Mouse (Mus musculus) CH12.LX (cell line): ENCODE data around the gene Cnih1. TPM values are rescaled to one million over a fixed set of nuclear protein-coding genes. Genes with fewer than 3 reads are reported as not detected.
A peak's percentile ranks its signal among the peaks of the same experiment; 100 is the strongest.

Source experiments
- DNase-seq: peaks from one replicate; pipeline ENCODE4 v3.0.0-alpha.2; 2013; ENCODE audit errors: extremely low read depth
- H3K27ac ChIP-seq: 2 replicates; pipeline ENCODE4 v1.5.1; 2012; ENCODE audit warnings: low read depth, mild to moderate bottlenecking, control low read depth, moderate library complexity; ENCODE audit not compliant: insufficient read depth
- H3K27me3 ChIP-seq: replicated peaks from 2 replicates; pipeline ENCODE3; 2012; ENCODE audit warnings: inconsistent platforms
- H3K36me3 ChIP-seq, 2 experiments: replicated peaks in 1 of 2; 2 replicates each; pipeline versions ENCODE3 to v1.6.1; 2012; ENCODE audit warnings: inconsistent platforms in 1 of 2, low read length in 1 of 2, mild to moderate bottlenecking in 1 of 2, mixed read lengths in 1 of 2, moderate library complexity in 1 of 2; ENCODE audit not compliant: control insufficient read depth in 1 of 2, insufficient read depth in 1 of 2
- H3K4me1 ChIP-seq, 2 experiments: 2 replicates each; pipeline ENCODE4 v1.6.1; 2012; ENCODE audit warnings: inconsistent platforms in 1 of 2, moderate library complexity in 1 of 2; ENCODE audit not compliant: insufficient read depth in 2 of 2, control insufficient read depth in 1 of 2
- H3K4me2 ChIP-seq: 2 replicates; pipeline ENCODE4 v1.6.1; 2012; ENCODE audit warnings: low read depth, mild to moderate bottlenecking, control low read depth; ENCODE audit not compliant: poor library complexity, insufficient read depth, severe bottlenecking
- H3K4me3 ChIP-seq, 3 experiments: fragments of 150-350 bp in 1 of 3; sonication (generic) in 1 of 3; replicated peaks in 1 of 3; 2 replicates each; pipeline versions ENCODE3 to v1.5.1; 2011 to 2012; ENCODE audit warnings: low read depth in 2 of 3, low read length in 2 of 3, mild to moderate bottlenecking in 2 of 3, moderate library complexity in 2 of 3, control low read depth in 1 of 3, improper control_type of control experiment in 1 of 3, inconsistent platforms in 1 of 3, mixed read lengths in 1 of 3; ENCODE audit not compliant: poor library complexity in 1 of 3
- H3K79me2 ChIP-seq: replicated peaks from 2 replicates; pipeline ENCODE4 v1.6.1; 2012; ENCODE audit warnings: mild to moderate bottlenecking, moderate library complexity; ENCODE audit not compliant: control insufficient read depth, poor library complexity, insufficient read depth, severe bottlenecking; ENCODE audit errors: extremely low read depth
- H3K9ac ChIP-seq: 2 replicates; pipeline ENCODE4 v1.6.1; 2012; ENCODE audit warnings: low read depth, mild to moderate bottlenecking, control low read depth, moderate library complexity; ENCODE audit not compliant: insufficient read depth
- H3K9me3 ChIP-seq: replicated peaks from 2 replicates; pipeline ENCODE3; 2012; ENCODE audit warnings: low read length, inconsistent platforms, mixed read lengths
- CTCF ChIP-seq, 2 experiments: IDR thresholded peaks in 1 of 2; conservative IDR thresholded peaks in 1 of 2; 2 replicates each; pipeline ENCODE4 v1.5.1; 2011 to 2012; ENCODE audit warnings: low read depth in 2 of 2, low read length in 2 of 2, improper control_type of control experiment in 1 of 2, inconsistent platforms in 1 of 2, mild to moderate bottlenecking in 1 of 2, moderate library complexity in 1 of 2
- ETS1 ChIP-seq: conservative IDR thresholded peaks from 2 replicates; pipeline ENCODE4 v1.6.1; 2012; ENCODE audit warnings: low read depth, mild to moderate bottlenecking, inconsistent platforms, low read length, improper control_type of control experiment, moderate library complexity
- HCFC1 ChIP-seq: IDR thresholded peaks from 2 replicates; pipeline ENCODE4 v1.6.1; 2012; ENCODE audit warnings: low read depth, mild to moderate bottlenecking, inconsistent platforms, low read length, improper control_type of control experiment
- MAZ ChIP-seq: IDR thresholded peaks from 2 replicates; pipeline ENCODE4 v1.6.1; 2012; ENCODE audit warnings: low read depth, mild to moderate bottlenecking, inconsistent platforms, low read length, improper control_type of control experiment, moderate library complexity
- RAD21 ChIP-seq: IDR thresholded peaks from 2 replicates; pipeline ENCODE4 v1.6.1; 2011; ENCODE audit warnings: low read depth, mild to moderate bottlenecking, low read length, improper control_type of control experiment, moderate library complexity
- SMC3 ChIP-seq: IDR thresholded peaks from 2 replicates; pipeline ENCODE4 v1.6.1; 2011; ENCODE audit warnings: low read depth, low read length, improper control_type of control experiment
- UBTF ChIP-seq: IDR thresholded peaks from 2 replicates; pipeline ENCODE4 v1.6.1; 2012; ENCODE audit warnings: low read depth, mild to moderate bottlenecking, inconsistent platforms, low read length, improper control_type of control experiment, moderate library complexity
- ZNF384 ChIP-seq: IDR thresholded peaks from 2 replicates; pipeline ENCODE4 v1.6.1; 2012; ENCODE audit warnings: low read depth, low read length, improper control_type of control experiment, inconsistent platforms
- dilution Hi-C: fragments of 300-500 bp; cut with MboI; formaldehyde crosslinking; loops from 2 replicates; pipeline ENCODE4 v1.14.3; 2020; ENCODE audit warnings: low sequenced_read_pairs; ENCODE audit not compliant: extremely low pct_unique_long_range_greater_than_20kb, extremely low pct_ligation_motif_present
- in situ Hi-C: fragments of 300-500 bp; cut with MboI; formaldehyde crosslinking; loops from 3 replicates; pipeline ENCODE4 v1.14.3; 2019; ENCODE audit warnings: low sequenced_read_pairs, low pct_ligation_motif_present, low pct_unique_long_range_greater_than_20kb, mixed read lengths
- polyA plus RNA-seq: library from polyadenylated mRNA; unstranded; fragments of >175 nt; gene quantifications from 2 replicates; pipeline ENCODE4 v1.2.1, GENCODE M21; 2012; ENCODE audit warnings: low read depth; ENCODE audit not compliant: insufficient read length
- total RNA-seq, 2 experiments: library from RNA; depleted of rRNA; stranded (reverse); fragments of 300-350 nt in 1 of 2; fragments of >200 nt in 1 of 2; gene quantifications; 2 replicates each; pipeline ENCODE4 v1.2.3; 2012 to 2014

Cnih1 gene
- total and polyA plus RNA-seq, 3 experiments: 68.9 to 190 (median 185) TPM

DNA sequence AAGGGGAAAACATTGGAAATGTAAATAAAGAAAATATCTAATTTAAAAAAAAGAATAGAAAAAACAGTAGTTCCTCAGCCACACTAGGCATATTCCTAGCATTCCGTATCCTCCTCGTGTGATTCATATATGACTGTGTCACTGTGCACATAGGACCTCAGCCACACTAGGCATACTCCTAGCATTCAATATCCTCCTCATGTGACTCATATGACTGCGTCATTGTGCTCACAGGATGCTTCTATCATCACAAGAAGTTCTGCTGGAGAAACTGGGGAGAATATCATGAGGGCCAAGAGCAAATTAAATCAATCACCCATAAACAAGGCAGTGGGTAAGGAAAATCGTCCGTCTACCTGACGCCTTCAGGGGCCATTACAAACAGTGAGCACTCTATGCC is 2.5 kb upstream of the Cnih1 start:
- Histone ChIP-seq H3K4me1 (peaks cover 0 to 29% of the 10 kb centered on the region in 2 experiments; a peak in 2 of 4 replicates), H3K27me3 (no peaks in the 10 kb centered on the region), H3K9me3 (no peaks in the 10 kb centered on the region), H3K4me2 (no peak overlapping the region), H3K27ac (no peak overlapping the region), H3K36me3 (no peaks in the 10 kb centered on the region), H3K9ac (no peak overlapping the region), H3K79me2 (peaks cover 20% of the 10 kb centered on the region), H3K4me3 (no peak overlapping the region)
- in situ Hi-C loops: no loop called here
- no peak for DNase-seq
- dilution Hi-C loops: no loop called here
- TF ChIP-seq MAZ (peak; percentile 30; the same call in 1 of the 2 replicates), UBTF (no peak)

DNA sequence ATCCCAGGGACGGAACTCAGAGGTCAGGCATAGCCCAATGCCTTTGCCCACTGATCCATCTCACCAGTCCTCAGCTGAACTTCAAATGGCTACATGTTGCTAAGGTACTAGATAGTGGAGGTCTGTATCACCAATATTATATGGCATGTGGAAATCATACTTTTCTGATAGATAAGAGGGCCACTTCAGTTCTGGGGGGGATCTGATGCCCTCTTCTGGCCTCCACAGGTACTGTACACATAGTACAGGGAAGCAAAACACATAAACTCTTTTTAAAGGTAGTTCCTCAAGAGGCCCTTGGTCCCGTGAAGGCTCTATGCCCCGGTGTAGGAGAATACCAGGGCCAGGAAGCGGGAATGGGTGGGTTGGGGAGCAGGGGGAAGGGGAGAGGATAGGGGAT is 2.1 kb upstream of the Cnih1 start:
- H3K36me3 ChIP-seq: no peaks in the 10 kb centered on the region
- H3K4me3 ChIP-seq: no peak overlapping the region
- no peaks in the 10 kb centered on the region for H3K9me3 ChIP-seq
- no peaks in the 10 kb centered on the region for H3K27me3 ChIP-seq
- dilution Hi-C loops: no loop called here
- peaks cover 22% of the 10 kb centered on the region for H3K79me2 ChIP-seq
- H3K27ac ChIP-seq: no peak overlapping the region
- no peak for DNase-seq
- no peak overlapping the region for H3K4me2 ChIP-seq
- no peak overlapping the region for H3K9ac ChIP-seq
- in situ Hi-C loops: no loop called here
- TF ChIP-seq SMC3 (peak; percentile 51), CTCF (conservative IDR thresholded peaks at IDR 0.05 in 1 of 2, IDR thresholded peaks at IDR 0.05 in 1 of 2; ENCODE audit: low read depth in 2 of 2, low read length in 2 of 2) (peak; percentile 61 to 67), RAD21 (peak; percentile 50), ZNF384 (no peak), ETS1 (no peak)
- H3K4me1 ChIP-seq: peaks cover 0 to 31% of the 10 kb centered on the region in 2 experiments; a peak in 2 of 4 replicates

DNA sequence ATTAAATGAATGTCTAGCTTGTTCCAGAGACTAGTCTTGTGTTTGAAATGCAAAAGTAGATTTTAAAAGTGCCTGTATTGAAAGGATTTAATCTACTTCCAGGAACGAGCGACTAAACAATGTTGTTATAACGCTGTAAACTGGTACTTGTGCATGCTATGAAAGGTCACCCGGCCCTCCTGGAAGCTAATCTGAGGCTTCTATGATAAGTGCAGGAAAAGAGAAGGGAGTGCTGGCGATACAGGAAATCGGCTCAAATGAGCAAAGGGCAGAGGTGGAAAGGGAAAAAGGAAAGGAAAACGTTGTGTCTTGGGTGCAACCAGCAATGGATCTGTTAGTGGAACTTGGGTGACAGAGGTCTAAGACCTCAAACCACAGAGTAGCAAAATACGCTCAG is 292 bp upstream of the Cnih1 start:
- Histone ChIP-seq H3K4me2 (peak overlapping the region; percentile 63; the same call in 1 of the 2 replicates), H3K4me3 (peak overlapping the region in 2 of 3 experiments; percentile 5 to 90), H3K4me1 (peaks cover 2 to 48% of the 10 kb centered on the region in 2 experiments), H3K9ac (0 out of 2 replicates have a peak overlapping the region, but pooled peaks have one; percentile 0), H3K9me3 (no peaks in the 10 kb centered on the region), H3K27ac (no peak overlapping the region), H3K79me2 (peaks cover 39% of the 10 kb centered on the region), H3K27me3 (no peaks in the 10 kb centered on the region), H3K36me3 (peaks cover 0 to 12% of the 10 kb centered on the region in 2 experiments)
- in situ Hi-C loops (no loop called here), dilution Hi-C loops (no loop called here)
- DNase-seq: no peak
- TF ChIP-seq SMC3 (0 out of 2 replicates have a peak, but pooled peaks have one; percentile 0), HCFC1 (no peak)
